Mouse (Mus musculus) midbrain, postnatal 0 days (tissue): ENCODE measurements around the gene Phyh. TPM values are rescaled to one million over a fixed set of nuclear protein-coding genes. Genes with fewer than 3 reads are reported as not detected.

ENCODE experiments used
- ATAC-seq: fragments of 200-750 bp; cut with Nextera tagmentation; 2 replicates; pipeline ENCODE4 v1.8.0; 2017; ENCODE audit warnings: moderate number of reproducible peaks, mild to moderate bottlenecking, moderate TSS enrichment, moderate library complexity; ENCODE audit not compliant: low FRiP score
- DNase-seq: peaks from one replicate; pipeline ENCODE4 v3.0.0-alpha.2; 2015; ENCODE audit warnings: low spot score
- H3K27ac ChIP-seq: fragments of 300-500 bp; sonication (generic); 2 replicates; pipeline ENCODE4 v1.5.1; 2014; ENCODE audit warnings: low read depth, mild to moderate bottlenecking, low read length, mixed read lengths
- H3K27me3 ChIP-seq: fragments of 300-500 bp; sonication (generic); 2 replicates; pipeline ENCODE4 v1.6.1; 2014; ENCODE audit warnings: low read length, control low read depth, mixed read lengths; ENCODE audit not compliant: insufficient read depth
- H3K36me3 ChIP-seq: fragments of 300-500 bp; sonication (generic); 2 replicates; pipeline ENCODE4 v1.6.1; 2014; ENCODE audit warnings: low read length, control low read depth, mixed read lengths; ENCODE audit not compliant: insufficient read depth
- H3K4me1 ChIP-seq: fragments of 300-500 bp; sonication (generic); 2 replicates; pipeline ENCODE4 v1.6.1; 2014; ENCODE audit warnings: mild to moderate bottlenecking, control low read depth, antibody characterized with exemption, low read length, mixed read lengths; ENCODE audit not compliant: insufficient read depth
- H3K4me2 ChIP-seq: fragments of 300-500 bp; sonication (generic); 2 replicates; pipeline ENCODE4 v1.6.1; 2014; ENCODE audit warnings: low read depth, mild to moderate bottlenecking, low read length, mixed read lengths; ENCODE audit not compliant: poor library complexity, severe bottlenecking
- H3K4me3 ChIP-seq: fragments of 300-500 bp; sonication (generic); 2 replicates; pipeline ENCODE4 v1.5.1; 2014; ENCODE audit warnings: low read depth, mild to moderate bottlenecking, low read length, moderate library complexity
- H3K9ac ChIP-seq: fragments of 300-500 bp; sonication (generic); replicated peaks from 2 replicates; pipeline ENCODE4 v1.6.1; 2014; ENCODE audit warnings: mild to moderate bottlenecking, low read length, moderate library complexity, mixed read lengths; ENCODE audit not compliant: poor library complexity, severe bottlenecking
- H3K9me3 ChIP-seq: fragments of 300-500 bp; sonication (generic); 2 replicates; pipeline ENCODE4 v1.6.1; 2016; ENCODE audit warnings: low read length, control low read depth
- CTCF ChIP-seq: IDR thresholded peaks from 2 replicates; pipeline ENCODE4 v1.5.1; 2016; ENCODE audit warnings: antibody characterized with exemption, mild to moderate bottlenecking
- WGBS: fragments of 180-500 bp; shearing (Covaris S2); extraction: QIAGEN DNeasy Blood & Tissue Kit; methylation state at CpG from one replicate; pipeline ENCODE4 v1.1.7; 2014; 5-methylcytosine and 5-hydroxymethylcytosine counted together
- polyA plus RNA-seq: library from polyadenylated mRNA; unstranded; fragments of >200 nt; fragmentation: Nextera tagmentation; extraction: Ambion mirVana; gene quantifications from 2 replicates; pipeline ENCODE4 v1.2.1, GENCODE M21; 2015
- total RNA-seq: library from RNA; depleted of rRNA; stranded (reverse); fragments of >200 nt; gene quantifications from 2 replicates; pipeline ENCODE4 v1.2.3, GENCODE M21; 2014; rRNA removed

Phyh gene
- total RNA-seq (64.9 and 81.5 TPM in 2 replicates), polyA plus RNA-seq (108 and 116 TPM in 2 replicates)

GRCm38 (mm10) chr2:4918860-4919739, at the start of gene Phyh:
Phyh (plus strand) TSS chr2:4919019.
- Histone ChIP-seq H3K4me2 (peak within 1 kb of the TSS; percentile 82), H3K4me3 (peak within 1 kb of the TSS; percentile 57), H3K9ac (peak within 1 kb of the TSS; percentile 80), H3K9me3 (no peaks in the 10 kb centered on the region), H3K27ac (peak within 1 kb of the TSS; percentile 83), H3K27me3 (no peaks in the 10 kb centered on the region), H3K36me3 (no peaks in the 10 kb centered on the region), H3K4me1 (0 out of 2 replicates have a peak, but pooled peaks cover 2% of the 10 kb centered on the region)
- WGBS, result 8% methylated on average over 35 of the region's 35 CpGs
- TF ChIP-seq CTCF, result peak; percentile 47
- DNase-seq (peak; percentile 82), ATAC-seq (peak; percentile 90)

GRCm38 (mm10) chr2:4872740-4873139, 46.1 kb upstream of the Phyh start:
- H3K4me2 ChIP-seq, result no peak overlapping the region
- no peak overlapping the region for H3K27ac ChIP-seq
- H3K4me1 ChIP-seq, result no peaks in the 10 kb centered on the region
- ATAC-seq (no peak), DNase-seq (no peak)
- 80% methylated on average over 9 of the region's 9 CpGs for WGBS
- no peak overlapping the region for H3K9ac ChIP-seq
- H3K27me3 ChIP-seq, result no peaks in the 10 kb centered on the region
- H3K4me3 ChIP-seq, result no peak overlapping the region
- peak; percentile 17; the same call in 1 of the 2 replicates for TF ChIP-seq CTCF
- H3K9me3 ChIP-seq, result no peaks in the 10 kb centered on the region
- no peaks in the 10 kb centered on the region for H3K36me3 ChIP-seq

- no peak overlapping the region for H3K4me3 ChIP-seq
- H3K9ac ChIP-seq, result no peak overlapping the region
- no peaks in the 10 kb centered on the region for H3K4me1 ChIP-seq
- ATAC-seq (no peak), DNase-seq (no peak)
- H3K27ac ChIP-seq, result no peak overlapping the region
- 82% methylated on average over 6 of the region's 6 CpGs for whole genome bisulfite sequencing
- no peak overlapping the region for H3K4me2 ChIP-seq
- TF ChIP-seq CTCF, result no peak
- H3K27me3 ChIP-seq, result no peaks in the 10 kb centered on the region
- H3K9me3 ChIP-seq, result no peaks in the 10 kb centered on the region
- no peaks in the 10 kb centered on the region for H3K36me3 ChIP-seq
Observed at GRCm38 (mm10) chr2:4873331-4873730, 45.5 kb upstream of the Phyh start.

GRCm38 (mm10) chr2:4875090-4875489, 43.7 kb upstream of the Phyh start:
- H3K9me3 ChIP-seq, result no peaks in the 10 kb centered on the region
- H3K9ac ChIP-seq, result no peak overlapping the region
- no peaks in the 10 kb centered on the region for H3K27me3 ChIP-seq
- H3K27ac ChIP-seq, result no peak overlapping the region
- no peaks in the 10 kb centered on the region for H3K36me3 ChIP-seq
- no peak overlapping the region for H3K4me3 ChIP-seq
- WGBS, result 54% methylated on average over 1 of the region's 1 CpGs
- DNase-seq (no peak), ATAC-seq (no peak)
- H3K4me2 ChIP-seq, result no peak overlapping the region
- TF ChIP-seq CTCF, result no peak
- H3K4me1 ChIP-seq, result no peaks in the 10 kb centered on the region

GRCm38 (mm10) chr2:4876131-4876530, 42.7 kb upstream of the Phyh start:
- 0 out of 2 replicates have a peak, but pooled peaks cover 3% of the 10 kb centered on the region for H3K4me1 ChIP-seq
- no peaks in the 10 kb centered on the region for H3K9me3 ChIP-seq
- H3K4me3 ChIP-seq, result no peak overlapping the region
- H3K9ac ChIP-seq, result no peak overlapping the region
- ATAC-seq (no peak), DNase-seq (no peak)
- H3K4me2 ChIP-seq, result no peak overlapping the region
- 70% methylated on average over 3 of the region's 3 CpGs for WGBS
- TF ChIP-seq CTCF, result no peak
- no peaks in the 10 kb centered on the region for H3K36me3 ChIP-seq
- H3K27ac ChIP-seq, result no peak overlapping the region
- no peaks in the 10 kb centered on the region for H3K27me3 ChIP-seq

GRCm38 (mm10) chr2:4880737-4881349, 38.0 kb upstream of the Phyh start:
- Histone ChIP-seq H3K4me2 (peak overlapping the region; percentile 74), H3K27me3 (no peaks in the 10 kb centered on the region), H3K4me1 (0 out of 2 replicates have a peak, but pooled peaks cover 3% of the 10 kb centered on the region), H3K36me3 (peaks cover under 1% of the 10 kb centered on the region; the same call in 1 of the 2 replicates), H3K27ac (peak overlapping the region; percentile 100), H3K9ac (peak overlapping the region; percentile 98), H3K9me3 (no peaks in the 10 kb centered on the region), H3K4me3 (peak overlapping the region; percentile 97)
- ATAC-seq (peak; percentile 48), DNase-seq (peak; percentile 17)
- TF ChIP-seq CTCF, result no peak
- WGBS, result 1% methylated on average over 20 of the region's 20 CpGs
